Mouse (Mus musculus) neural tube, embryonic 10.5 days (tissue): ENCODE results near the gene Npy2r.

Experiments used
- DNase-seq: peaks from one replicate; pipeline ENCODE4 v3.0.0-alpha.2; 2017; ENCODE audit warnings: low spot score; ENCODE audit errors: extremely low spot score

Gene Npy2r

DNA sequence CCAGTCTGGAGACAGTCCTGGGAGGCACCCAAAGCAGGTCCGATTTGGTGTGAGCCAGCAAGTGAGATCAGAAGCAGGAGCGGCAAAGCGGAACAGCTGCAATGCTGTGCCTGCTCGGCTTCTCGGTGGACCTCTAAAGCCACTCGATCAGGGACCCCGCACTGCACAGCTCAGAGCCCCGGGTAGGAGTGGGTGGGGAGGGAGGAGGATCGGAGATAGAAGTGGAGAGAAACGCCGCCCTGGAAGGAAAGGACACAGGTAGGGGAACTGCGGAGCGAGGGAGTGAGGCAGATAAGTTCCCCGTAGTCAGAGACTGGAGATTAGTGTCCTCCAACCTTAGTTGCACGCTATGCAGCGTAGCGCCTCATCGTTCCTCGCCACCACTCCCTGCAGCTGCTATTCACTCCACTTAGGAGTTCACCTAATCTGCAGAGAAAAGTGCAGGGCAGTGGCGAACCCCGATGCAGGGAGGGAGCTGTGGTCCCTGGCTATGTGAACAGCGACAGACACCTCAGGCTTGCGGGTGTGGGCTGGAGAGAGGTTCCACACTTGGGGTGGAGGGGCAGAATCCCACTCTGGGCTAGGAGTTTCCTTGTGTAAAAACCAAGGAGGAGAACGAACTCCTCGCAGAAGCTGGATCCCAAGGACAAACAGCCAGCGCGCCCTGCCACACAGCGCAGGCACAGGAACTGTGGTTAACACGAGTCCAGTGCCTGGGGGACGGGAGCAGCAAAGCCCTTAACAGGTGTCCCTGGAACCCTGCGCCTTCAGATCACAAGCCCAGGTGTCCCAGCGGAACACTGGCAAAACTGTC lies at the start of gene Npy2r:
Npy2r (minus strand) TSS at position 177 of the 814 bp plus-strand sequence.
- DNase-seq: peak; percentile 59

DNA sequence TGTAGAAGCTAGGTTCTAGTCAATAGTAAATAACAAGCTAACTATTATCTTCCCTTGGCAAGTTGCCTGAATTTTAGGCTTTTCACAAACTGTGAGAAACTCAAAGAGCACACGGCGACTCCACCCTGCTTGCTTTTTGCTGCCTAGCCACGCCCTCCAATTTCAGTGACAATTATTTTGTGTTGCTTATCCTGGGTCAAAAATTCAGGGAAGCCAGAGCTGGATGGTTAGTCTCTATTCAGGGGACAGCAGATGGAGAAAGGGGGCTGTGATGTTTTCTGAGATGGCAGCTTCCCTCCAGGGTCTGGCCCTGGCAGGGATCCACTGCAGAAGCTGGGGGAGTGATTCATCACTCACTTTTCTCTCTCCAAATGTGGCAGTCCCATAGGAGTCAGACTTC lies 9.9 kb upstream of the Npy2r start:
- no peak for DNase-seq

DNA sequence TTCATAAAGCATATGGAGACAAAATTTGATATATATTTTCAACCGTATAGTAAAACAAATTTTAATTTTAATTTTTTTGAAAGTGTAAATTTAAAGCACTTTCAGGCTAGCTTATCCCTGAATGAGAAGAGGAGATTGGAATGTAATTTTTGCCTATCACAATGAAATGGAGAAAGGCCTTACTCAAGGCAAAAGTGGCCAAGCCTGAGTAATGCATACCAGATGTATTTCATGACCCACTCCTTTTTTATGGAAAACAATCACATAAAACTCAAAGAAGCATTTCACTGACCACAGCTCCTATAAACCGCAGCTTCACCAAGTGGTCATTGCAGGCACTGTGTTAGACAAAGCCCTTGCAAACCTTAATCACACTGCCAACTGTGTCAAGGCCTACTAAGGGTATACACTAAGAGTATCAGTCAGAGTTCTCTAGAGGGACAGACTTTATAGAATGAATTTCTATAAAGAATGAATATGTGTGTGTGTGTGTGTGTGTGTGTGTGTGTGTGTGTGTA lies 8.5 kb upstream of the Npy2r start:
- DNase-seq: no peak

DNA sequence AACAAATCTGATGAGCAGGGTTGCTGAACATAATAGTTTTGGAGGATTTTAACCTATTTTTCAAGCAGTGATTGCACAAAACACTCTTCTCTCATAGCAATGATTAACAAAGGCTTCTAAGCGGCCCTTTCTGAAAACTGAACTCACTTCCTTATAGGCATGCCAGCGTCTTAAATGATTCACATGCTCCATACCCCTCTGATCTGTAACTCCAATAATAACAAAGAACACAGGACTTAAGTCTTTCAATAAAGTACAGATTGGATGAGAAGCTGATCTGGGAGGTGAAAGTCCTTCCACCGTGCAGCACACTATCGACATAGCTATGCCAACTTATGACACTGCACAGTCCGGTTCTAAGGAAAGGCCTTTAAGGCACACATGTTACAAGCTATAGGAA lies 2.0 kb upstream of the Npy2r start:
- no peak for DNase-seq

DNA sequence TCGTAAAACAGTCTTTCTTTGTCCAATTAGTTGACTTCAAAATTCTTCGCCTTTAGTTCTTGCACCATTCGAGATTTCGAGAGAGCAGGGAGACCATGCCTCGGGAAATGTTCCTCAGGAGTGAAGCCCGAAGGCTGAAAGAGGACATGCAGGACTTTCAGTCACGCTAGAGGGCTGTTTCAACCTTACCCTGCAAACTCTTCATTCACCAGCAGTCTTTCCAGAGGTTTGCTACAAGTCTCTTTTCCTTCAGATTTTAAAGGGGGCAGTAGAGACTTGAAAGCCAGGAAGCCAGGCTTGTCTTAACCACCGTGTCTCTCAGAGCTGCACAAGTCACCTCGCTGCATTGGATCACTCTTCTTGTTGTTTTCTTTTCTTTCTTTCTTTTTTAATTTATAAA lies 869 bp upstream of the Npy2r start:
- no peak for DNase-seq

DNA sequence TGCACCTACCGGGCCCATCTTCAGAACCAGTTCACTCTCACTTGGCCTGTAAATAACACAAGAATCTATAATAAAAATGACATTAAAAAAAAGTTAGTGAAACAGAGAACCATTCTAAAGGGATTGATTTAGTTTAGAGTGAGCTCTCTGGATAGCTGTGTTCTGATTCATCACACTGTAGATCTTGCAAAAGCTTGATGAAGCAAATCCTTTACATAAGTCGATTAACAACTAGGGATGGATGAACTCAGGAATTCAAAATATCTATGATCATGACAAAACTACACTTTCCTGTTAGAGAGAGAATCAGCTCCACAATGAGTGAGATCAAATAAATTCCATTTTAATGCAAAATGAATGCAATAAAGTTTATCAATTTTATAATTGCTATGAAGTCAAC lies 6.4 kb downstream of the Npy2r start:
- DNase-seq: no peak

DNA sequence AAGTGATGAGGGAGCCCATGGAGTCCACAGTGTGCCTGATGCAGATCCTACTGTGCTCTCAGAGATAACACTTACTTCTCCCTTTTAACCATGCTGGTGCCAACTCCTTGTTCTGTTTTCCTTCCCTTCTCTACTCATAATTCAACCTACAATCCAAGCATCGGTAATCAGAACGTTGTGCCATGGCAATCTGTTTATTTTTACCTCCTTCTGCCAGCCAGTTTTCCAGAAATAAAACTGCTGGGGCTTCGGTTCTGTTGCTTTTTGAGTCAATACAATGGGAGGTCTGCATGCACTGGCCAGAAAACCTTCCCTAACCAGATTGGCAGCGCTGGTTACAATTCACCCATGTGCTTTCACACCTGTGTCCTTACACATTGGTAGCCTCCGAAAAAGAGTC lies 7.9 kb downstream of the Npy2r start:
- DNase-seq: no peak

DNA sequence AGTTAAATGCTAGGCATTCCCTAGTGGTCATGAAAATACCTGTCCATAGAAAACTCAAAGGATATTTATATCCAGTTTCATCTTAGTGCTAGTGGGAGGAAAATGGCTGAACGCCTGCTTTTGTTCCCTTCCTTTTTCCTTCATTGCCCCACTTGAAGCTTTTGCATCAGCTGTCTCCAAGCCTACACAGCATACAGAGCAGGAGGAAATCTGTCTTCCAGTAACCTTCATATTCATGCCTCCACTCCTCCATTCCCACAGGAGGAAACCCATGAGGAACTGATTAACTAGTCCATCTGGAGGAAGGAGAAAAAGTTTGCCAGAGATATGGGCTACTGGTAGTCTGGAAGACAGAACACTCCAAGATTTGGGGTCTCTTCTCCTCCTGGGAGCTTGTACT lies 23.1 kb downstream of the Npy2r start:
- DNase-seq: no peak

DNA sequence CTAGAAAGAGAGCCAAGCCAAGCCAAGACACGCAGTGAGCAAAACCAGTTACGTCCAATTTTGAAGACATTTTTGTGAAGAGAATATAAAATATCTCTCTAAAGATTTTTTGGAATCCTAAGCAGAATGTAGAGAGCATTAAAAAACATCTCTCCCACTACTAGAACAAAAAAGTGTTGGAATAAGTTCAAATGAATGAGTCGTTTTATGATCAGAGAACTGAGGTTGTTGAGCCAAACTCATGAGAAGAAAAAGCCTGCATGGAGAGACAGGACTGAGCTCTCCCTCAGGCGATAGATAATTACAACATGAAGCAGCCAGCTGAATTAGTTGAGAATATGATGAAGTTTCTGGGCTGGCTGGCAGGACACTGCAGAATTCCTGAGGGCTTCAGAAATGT lies 49.9 kb downstream of the Npy2r start:
- DNase-seq: no peak
